Mouse (Mus musculus) megakaryocyte, embryonic 14.5 days (primary cell): ENCODE results near the gene Washc3.

Experiments used
- FLI1 ChIP-seq: IDR thresholded peaks from 2 replicates; pipeline ENCODE4 v1.6.1; 2012; ENCODE audit warnings: low read length, inconsistent platforms, mixed read lengths
- GATA1 ChIP-seq: IDR thresholded peaks from 3 replicates; pipeline ENCODE4 v1.6.1; 2012; ENCODE audit warnings: mixed read lengths, low read length, inconsistent platforms, borderline replicate concordance

DNA sequence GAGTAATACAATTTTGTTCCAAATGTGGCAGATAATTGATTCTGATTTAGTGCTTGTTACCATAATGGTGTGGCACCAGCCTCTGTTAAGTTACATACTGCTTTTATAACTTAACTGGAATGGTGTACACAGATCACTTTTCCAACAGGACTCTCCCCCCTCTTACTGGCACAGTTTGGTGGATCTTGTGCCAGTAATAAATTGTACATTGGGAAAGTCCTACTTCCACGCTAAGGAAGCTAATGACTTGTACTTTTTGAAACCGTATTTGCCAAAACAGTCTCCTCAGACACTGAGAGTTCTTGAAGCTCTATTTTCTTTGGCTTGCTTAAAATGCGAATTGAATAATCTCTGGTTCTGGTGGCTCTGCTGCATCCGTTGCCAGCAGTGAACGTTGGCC, 24.5 kb downstream of the Washc3 start:
- TF ChIP-seq FLI1 (no peak), GATA1 (no peak)
